ENCODE assay signal across 8 mouse cellular contexts in genomic region chr5:31138241-31138967, GRCm38 (mm10). TPM values are rescaled to one million over a fixed set of nuclear protein-coding genes. Genes with fewer than 3 reads are reported as not detected.
A peak's percentile ranks its signal among the peaks of the same experiment; 100 is the strongest.
DNase-seq lines count a peak whose midpoint lies in the region; ATAC-seq and TF ChIP-seq lines count a peak whose summit lies in the region.

Gene Ucn, minus strand, starts transcription at chr5:31138829.

- H3K4me3 ChIP-seq in ES-E14 (ENCODE audit: insufficient read depth in 1 of 2, low read depth in 1 of 2, low read length in 2 of 2, poor library complexity in 1 of 2, severe bottlenecking in 1 of 2): peak within 1 kb of the TSS; percentile 62 to 64

- H3K27ac ChIP-seq in ES-E14 (ENCODE audit: insufficient read depth, low read depth, low read length, poor library complexity, severe bottlenecking): no peak within 1 kb of the TSS

- H3K9ac ChIP-seq in ES-E14 (ENCODE audit: insufficient read depth, low read depth, low read length, poor library complexity, severe bottlenecking): peak within 1 kb of the TSS; percentile 26; the same call in 1 of the 2 replicates

- H3K4me1 ChIP-seq in ES-E14 (ENCODE audit: control insufficient read depth in 2 of 2, insufficient read depth in 2 of 2, low read length in 2 of 2, poor library complexity in 1 of 2): peaks cover 0 to 8% of the 10 kb centered on the region in 2 experiments; a peak in 1 of 4 replicates

- in situ Hi-C loops in ES-E14 (cut with MboI; ENCODE audit: low sequenced_read_pairs in 2 of 2, unreplicated experiment in 2 of 2): no loop called here

- no peaks in the 10 kb centered on the region for H3K9me3 ChIP-seq in ES-E14 (ENCODE audit: control insufficient read depth, insufficient read depth, low read depth, low read length)

- DNase-seq in heart, adult 11 months: peak; percentile 91
- DNase-seq in heart, postnatal 36 days: no peak
- no peak for DNase-seq in ES-E14 (ENCODE audit: low read depth, low spot score)
- DNase-seq in urinary bladder, postnatal 4 days (ENCODE audit: low spot score in 2 of 2): no peak
- DNase-seq in urinary bladder, postnatal 36 days (ENCODE audit: low spot score in 2 of 2): no peak
- no peak for DNase-seq in B cell, adult 2 months

- intact Hi-C loops in heart, postnatal 36 days (cut with DNase I): no loop called here

- peak; percentile 25 for ATAC-seq in granulocyte monocyte progenitor cell, adult 5-6 weeks (replicated peaks; ENCODE audit: poor library complexity, severe bottlenecking)
- 0 out of 2 replicates have a peak, but pooled peaks have one; percentile 12 for ATAC-seq in megakaryocyte-erythroid progenitor cell, adult 5-6 weeks (replicated peaks; ENCODE audit: low FRiP score, low TSS enrichment, poor library complexity, severe bottlenecking)

- H3K36me3 ChIP-seq in ES-E14 (ENCODE audit: control insufficient read depth, insufficient read depth, low read length, poor library complexity, severe bottlenecking): 0 out of 2 replicates have a peak, but pooled peaks cover 3% of the 10 kb centered on the region

TF ChIP-seq in ES-E14, 5 proteins besides CTCF, POLR2A, EP300 and RAD21:
- TF ChIP-seq HCFC1 (IDR thresholded peaks at IDR 0.05; ENCODE audit: borderline replicate concordance, insufficient read depth, low read length) (no peak), ZNF384 (IDR thresholded peaks at IDR 0.05; ENCODE audit: low read depth, low read length) (no peak), CHD2 (IDR thresholded peaks at IDR 0.05; ENCODE audit: low read depth, low read length) (no peak), ZC3H11A (IDR thresholded peaks at IDR 0.05; ENCODE audit: borderline replicate concordance, low read depth, low read length) (no peak), MAFK (IDR thresholded peaks at IDR 0.05; ENCODE audit: insufficient read depth, low read depth, low read length) (no peak)

RNA-seq across cellular contexts. Expression of gene Ucn, which starts in this region (rescaled TPM):
- total RNA-seq in heart, postnatal 36 days (2021): not detected
- not detected in 2 replicates for total RNA-seq in ES-E14 (2012; rRNA removed)
- total RNA-seq in granulocyte monocyte progenitor cell, adult 5-6 weeks (2014; fragmentation: Nextera tagmentation): not detected in 2 replicates
- not detected in 2 replicates for total RNA-seq in granulocyte monocyte progenitor cell, adult 5-6 weeks (2017)
- not detected in 2 replicates for total RNA-seq in megakaryocyte-erythroid progenitor cell, adult 5-6 weeks (2014; fragmentation: Nextera tagmentation)
- total RNA-seq in megakaryocyte-erythroid progenitor cell, adult 5-6 weeks (2017): not detected in 2 replicates

Comparison
In these comparisons a context has a peak if more than half of its experiments do, and no peak if none do; other contexts are left out.
1. Peak in ATAC-seq in granulocyte monocyte progenitor cell, adult 5-6 weeks; RNA of the gene not detected or under 1 TPM.
2. Peak in ATAC-seq in megakaryocyte-erythroid progenitor cell, adult 5-6 weeks; RNA of the gene not detected or under 1 TPM.